Mouse (Mus musculus) small intestine, adult 2 months (tissue): ENCODE measurements around the gene Morn4.

Experiments
- CTCF ChIP-seq: fragments of 200-500 bp; IDR thresholded peaks from 2 replicates; pipeline ENCODE4 v1.5.1; 2012; ENCODE audit warnings: low read depth, mild to moderate bottlenecking, control low read depth, inconsistent platforms, low read length, moderate library complexity, mixed read lengths; ENCODE audit not compliant: insufficient replicate concordance, insufficient read length; ENCODE audit errors: extremely low read depth
- POLR2A ChIP-seq: fragments of 200-500 bp; IDR thresholded peaks from 2 replicates; pipeline ENCODE4 v1.6.1; 2012; ENCODE audit warnings: low read depth, mild to moderate bottlenecking, control low read depth, inconsistent platforms, low read length, moderate library complexity

- TF ChIP-seq CTCF (no peak), POLR2A (no peak)
These were observed 35.9 kb downstream of the Morn4 start for GRCm38 (mm10) chr19:42050251-42050650.
